Mouse (Mus musculus): ENCODE results near the gene Sema5a. TPM values are rescaled to one million over a fixed set of nuclear protein-coding genes. Genes with fewer than 3 reads are reported as not detected.

The Sema5a gene
- total RNA-seq, 2 experiments from 2014 or later: 19.1 to 20.8 TPM

DNA sequence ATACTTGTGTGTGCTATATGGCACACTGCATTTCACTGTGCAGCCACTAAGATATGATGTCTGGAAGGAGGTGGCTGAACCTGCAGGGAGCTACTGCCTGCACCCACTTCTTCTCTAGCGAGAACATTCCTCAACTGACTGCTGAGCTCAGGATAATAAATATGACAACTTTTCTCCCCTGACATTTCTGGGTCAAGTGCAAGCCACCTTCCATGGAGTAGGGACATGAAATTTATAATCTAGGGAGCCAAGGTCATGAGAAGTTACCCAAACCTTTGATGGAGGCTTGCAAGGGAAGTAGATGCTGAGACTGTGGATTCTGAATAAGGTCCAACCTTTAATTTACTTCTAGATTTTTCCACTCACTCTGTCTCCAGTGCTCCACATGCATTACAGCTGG, 298.1 kb downstream of the Sema5a start:
- intact Hi-C loops (cut with DNase I): no loop called here
- no peak for TF ChIP-seq CTCF (IDR thresholded peaks at IDR 0.05)
- no peak overlapping the region for H3K4me3 ChIP-seq
- no peak overlapping the region for H3K27ac ChIP-seq
- DNase-seq (ENCODE audit: extremely low spot score in 1 of 2, low spot score in 2 of 2): no peak

GRCm38 (mm10) chr15:32543181-32543580, 298.6 kb downstream of the Sema5a start:
- DNase-seq (ENCODE audit: extremely low spot score in 1 of 2, low spot score in 2 of 2): no peak
- H3K4me3 ChIP-seq: no peak overlapping the region
- no peak for TF ChIP-seq CTCF (IDR thresholded peaks at IDR 0.05)
- no peak overlapping the region for H3K27ac ChIP-seq
- intact Hi-C loops (cut with DNase I): no loop called here

DNA sequence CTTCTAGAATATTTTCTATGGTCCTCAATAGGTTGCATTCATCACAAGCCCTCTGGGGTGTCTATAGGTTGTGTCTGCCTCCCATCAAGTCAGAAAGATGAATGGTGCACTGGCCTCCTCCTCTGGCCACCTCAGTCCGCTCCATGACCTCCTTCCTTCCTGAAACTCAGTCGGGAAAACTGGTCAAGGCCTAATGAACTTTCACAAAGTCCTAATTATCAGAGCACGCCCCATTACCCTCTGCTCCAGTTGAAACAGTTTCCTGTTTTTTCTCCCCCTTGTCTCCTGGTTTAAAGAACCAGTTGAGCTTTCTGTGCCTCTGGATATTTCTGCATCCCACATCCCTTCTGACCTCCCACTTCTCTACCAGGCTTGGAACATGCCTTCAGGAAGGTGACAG, 300.8 kb downstream of the Sema5a start:
- no peak for DNase-seq (ENCODE audit: extremely low spot score in 1 of 2, low spot score in 2 of 2)
- TF ChIP-seq CTCF (IDR thresholded peaks at IDR 0.05): no peak
- intact Hi-C loops (cut with DNase I): no loop called here
- H3K27ac ChIP-seq: no peak overlapping the region
- no peak overlapping the region for H3K4me3 ChIP-seq

GRCm38 (mm10) chr15:32546746-32547145, 302.1 kb downstream of the Sema5a start:
- Histone ChIP-seq H3K4me3 (no peak overlapping the region), H3K27ac (no peak overlapping the region)
- intact Hi-C loops (cut with DNase I): no loop called here
- TF ChIP-seq CTCF (IDR thresholded peaks at IDR 0.05): no peak
- no peak for DNase-seq (ENCODE audit: extremely low spot score in 1 of 2, low spot score in 2 of 2)

DNA sequence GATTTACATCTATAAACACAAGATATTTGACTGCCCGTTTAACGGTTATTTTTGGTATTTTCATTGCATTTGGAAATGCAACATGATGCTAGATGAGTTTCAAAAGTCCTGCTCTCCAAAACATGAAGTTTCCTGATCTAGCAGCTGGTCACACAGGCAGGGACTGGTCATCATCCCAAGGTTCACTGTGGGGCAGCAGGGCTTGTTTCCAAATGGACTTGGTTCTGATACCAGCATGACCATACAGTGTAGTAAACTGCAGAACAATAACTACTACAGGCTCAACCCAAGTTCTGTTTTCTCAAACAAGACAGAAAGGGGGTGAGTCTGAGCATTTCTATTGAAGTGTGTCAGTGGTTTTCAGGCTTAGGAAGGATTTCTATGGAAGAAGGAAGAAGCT, 314.3 kb downstream of the Sema5a start:
- no peak overlapping the region for H3K27ac ChIP-seq
- no peak overlapping the region for H3K4me3 ChIP-seq
- TF ChIP-seq CTCF (IDR thresholded peaks at IDR 0.05): no peak
- intact Hi-C loops (cut with DNase I): no loop called here
- no peak for DNase-seq (ENCODE audit: extremely low spot score in 1 of 2, low spot score in 2 of 2)

GRCm38 (mm10) chr15:32562600-32562999, 318.0 kb downstream of the Sema5a start:
- no peak for DNase-seq (ENCODE audit: extremely low spot score in 1 of 2, low spot score in 2 of 2)
- intact Hi-C loops (cut with DNase I): loop anchor here (5.0 to 10.0 kb wide), 2 partner anchors 890 to 948 kb away; no protein-coding TSS in a partner anchor
- H3K27ac ChIP-seq: no peak overlapping the region
- H3K4me3 ChIP-seq: no peak overlapping the region
- TF ChIP-seq CTCF (IDR thresholded peaks at IDR 0.05): no peak

DNA sequence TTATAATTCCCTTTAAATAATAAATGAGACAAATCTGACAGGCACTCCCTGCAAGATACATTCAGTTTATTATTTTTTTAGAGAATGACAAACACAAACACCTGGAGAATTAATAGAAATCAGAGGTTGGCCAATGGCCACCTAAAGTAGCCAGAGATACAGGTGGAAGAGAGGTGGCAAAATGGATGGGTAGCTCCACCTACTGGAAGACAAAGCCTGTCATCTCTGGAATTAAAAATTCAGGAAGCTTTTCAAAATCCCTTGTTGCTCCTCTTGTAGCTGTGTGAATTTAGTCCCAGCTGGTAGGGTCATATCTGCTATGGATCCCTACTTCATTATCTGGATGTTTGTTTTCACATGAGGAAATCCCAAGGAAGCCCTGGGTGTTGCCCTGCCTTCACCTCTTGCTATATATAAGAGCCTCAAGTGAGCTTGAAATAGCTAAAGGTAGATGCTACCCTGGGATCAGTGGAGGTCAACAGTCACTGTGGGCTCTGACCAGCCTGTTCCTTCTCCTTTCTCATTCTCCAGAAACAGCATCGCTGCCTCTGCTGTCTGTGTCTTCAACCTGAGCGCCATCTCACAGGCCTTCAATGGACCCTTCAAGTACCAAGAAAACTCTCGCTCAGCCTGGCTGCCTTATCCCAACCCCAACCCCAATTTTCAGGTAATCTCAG, 323.7 kb downstream of the Sema5a start:
- no peak overlapping the region for H3K27ac ChIP-seq
- peak; percentile 65 for TF ChIP-seq CTCF (IDR thresholded peaks at IDR 0.05)
- no peak for DNase-seq (ENCODE audit: extremely low spot score in 1 of 2, low spot score in 2 of 2)
- intact Hi-C loops (cut with DNase I): loop anchor here (2.0 to 10.0 kb wide), 4 partner anchors 149 to 954 kb away; partner anchors contain the start of gene Sema5a
- H3K4me3 ChIP-seq: no peak overlapping the region

DNA sequence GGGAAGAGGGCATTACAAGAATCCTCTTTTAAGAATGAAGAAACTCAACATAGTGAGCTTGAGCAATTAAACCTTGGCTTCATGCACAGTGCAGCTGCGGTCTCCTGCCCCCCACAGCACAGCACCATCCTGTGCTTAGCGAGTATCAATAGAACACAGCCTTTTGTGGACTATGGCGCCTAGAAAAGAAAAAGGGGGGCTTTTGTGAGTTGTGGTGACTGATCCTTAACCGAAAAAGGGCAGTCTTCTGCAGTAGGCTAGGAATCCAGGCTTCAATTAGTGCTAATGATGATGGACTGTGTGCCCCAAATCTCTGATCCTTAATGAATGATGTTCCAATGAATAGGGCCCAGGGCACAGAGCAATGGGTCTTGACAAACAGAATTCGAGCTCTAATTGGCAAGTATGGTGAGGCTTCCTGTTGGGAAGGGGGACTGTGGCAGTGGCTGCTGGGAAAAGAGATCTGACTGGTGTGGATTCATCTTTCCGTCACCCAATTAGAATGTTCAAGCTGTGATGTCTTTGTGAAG, 324.3 kb downstream of the Sema5a start:
- Histone ChIP-seq H3K4me3 (no peak overlapping the region), H3K27ac (no peak overlapping the region)
- no peak for DNase-seq (ENCODE audit: extremely low spot score in 1 of 2, low spot score in 2 of 2)
- intact Hi-C loops (cut with DNase I): loop anchor here (2.0 to 10.0 kb wide), 4 partner anchors 148 to 954 kb away; partner anchors contain the start of gene Sema5a
- no peak for TF ChIP-seq CTCF (IDR thresholded peaks at IDR 0.05)

DNA sequence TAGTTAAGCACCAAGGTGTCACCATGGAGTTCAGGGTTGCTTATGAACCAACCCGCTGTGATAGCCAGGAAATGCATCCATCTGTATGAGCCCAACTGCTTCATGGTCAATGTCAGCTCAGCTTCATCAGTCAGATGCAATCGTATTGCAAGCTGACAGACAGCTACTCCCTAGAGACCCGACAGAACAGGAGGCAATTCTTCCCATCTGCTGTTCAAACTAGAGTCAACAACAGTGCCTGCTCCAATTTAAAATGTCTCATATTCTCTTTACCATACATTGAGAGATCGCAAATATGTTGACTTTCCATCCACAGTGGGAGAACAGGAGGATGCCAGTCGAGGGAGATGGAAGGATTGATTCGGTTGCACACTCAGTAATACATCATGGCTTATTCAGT, 329.7 kb downstream of the Sema5a start:
- Histone ChIP-seq H3K4me3 (no peak overlapping the region), H3K27ac (no peak overlapping the region)
- intact Hi-C loops (cut with DNase I): no loop called here
- no peak for DNase-seq (ENCODE audit: extremely low spot score in 1 of 2, low spot score in 2 of 2)
- no peak for TF ChIP-seq CTCF (IDR thresholded peaks at IDR 0.05)

GRCm38 (mm10) chr15:32575212-32575611, 330.6 kb downstream of the Sema5a start:
- no peak for TF ChIP-seq CTCF (IDR thresholded peaks at IDR 0.05)
- DNase-seq (ENCODE audit: extremely low spot score in 1 of 2, low spot score in 2 of 2): no peak
- Histone ChIP-seq H3K4me3 (no peak overlapping the region), H3K27ac (no peak overlapping the region)
- intact Hi-C loops (cut with DNase I): no loop called here

GRCm38 (mm10) chr15:32579351-32579750, 334.7 kb downstream of the Sema5a start:
- intact Hi-C loops (cut with DNase I): no loop called here
- DNase-seq (ENCODE audit: extremely low spot score in 1 of 2, low spot score in 2 of 2): no peak
- Histone ChIP-seq H3K27ac (no peak overlapping the region), H3K4me3 (no peak overlapping the region)
- TF ChIP-seq CTCF (IDR thresholded peaks at IDR 0.05): no peak

- Histone ChIP-seq H3K27ac (no peak overlapping the region), H3K4me3 (no peak overlapping the region)
- TF ChIP-seq CTCF (IDR thresholded peaks at IDR 0.05): no peak
- intact Hi-C loops (cut with DNase I): no loop called here
- DNase-seq (ENCODE audit: extremely low spot score in 1 of 2, low spot score in 2 of 2): no peak
These were observed 346.0 kb downstream of the Sema5a start for GRCm38 (mm10) chr15:32590641-32591040.

GRCm38 (mm10) chr15:32593746-32594145, 349.1 kb downstream of the Sema5a start:
- Histone ChIP-seq H3K27ac (no peak overlapping the region), H3K4me3 (no peak overlapping the region)
- TF ChIP-seq CTCF (IDR thresholded peaks at IDR 0.05): no peak
- intact Hi-C loops (cut with DNase I): no loop called here
- DNase-seq (ENCODE audit: extremely low spot score in 1 of 2, low spot score in 2 of 2): no peak
